Mouse (Mus musculus): ENCODE data around the gene Crb1. TPM values are rescaled to one million over a fixed set of nuclear protein-coding genes. Genes with fewer than 3 reads are reported as not detected.
A peak's percentile ranks its signal among the peaks of the same experiment; 100 is the strongest.

The Crb1 gene
- polyA plus RNA-seq, 1 experiment from 2014 or later = 0.08 TPM

DNA sequence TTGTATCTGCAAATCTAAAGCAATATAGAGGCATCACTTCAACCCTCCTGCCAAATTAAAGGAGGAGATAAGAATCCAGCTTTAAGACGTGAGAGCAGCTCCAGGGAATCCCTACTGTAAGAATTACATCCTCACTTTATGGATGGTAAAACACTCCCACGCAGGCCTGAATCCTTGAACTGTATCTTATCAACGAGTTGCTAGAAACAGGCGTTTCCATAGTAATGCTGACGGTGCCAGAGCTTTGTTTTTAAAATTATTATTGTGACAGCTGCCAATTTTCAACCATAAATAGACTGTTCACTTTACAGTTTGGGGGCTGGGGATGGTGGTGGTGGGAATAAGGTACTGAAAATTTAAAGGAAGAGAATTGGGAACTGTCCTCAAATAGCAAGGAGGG lies 173.9 kb downstream of the Crb1 start:
- no peak for ATAC-seq (ENCODE audit: low FRiP score, low read depth)
- no peaks in the 10 kb centered on the region for H3K36me3 ChIP-seq
- no peak overlapping the region for H3K9ac ChIP-seq
- no peak overlapping the region for H3K4me2 ChIP-seq (replicated peaks)
- H3K4me1 ChIP-seq = peaks cover 7% of the 10 kb centered on the region
- H3K27ac ChIP-seq = no peak overlapping the region
- 69% methylated on average over 5 of the region's 5 CpGs for WGBS
- no peak overlapping the region for H3K4me3 ChIP-seq
- H3K9me3 ChIP-seq = no peaks in the 10 kb centered on the region
- no peaks in the 10 kb centered on the region; the same call in 1 of the 2 replicates for H3K27me3 ChIP-seq

- 13% methylated on average over 5 of the region's 5 CpGs for WGBS
- no peak for ATAC-seq (ENCODE audit: low FRiP score, low read depth)
- Histone ChIP-seq H3K27me3 (no peaks in the 10 kb centered on the region), H3K27ac (no peak overlapping the region), H3K4me2 (replicated peaks) (no peak overlapping the region), H3K9ac (no peak overlapping the region), H3K4me3 (no peak overlapping the region), H3K4me1 (peaks cover 20% of the 10 kb centered on the region), H3K36me3 (no peaks in the 10 kb centered on the region), H3K9me3 (no peaks in the 10 kb centered on the region)
Measured at GRCm38 (mm10) chr1:139194428-139195028, 182.4 kb downstream of the Crb1 start.

GRCm38 (mm10) chr1:139194011-139194410 lies 182.9 kb downstream of the Crb1 start:
- no peak overlapping the region for H3K4me3 ChIP-seq
- ATAC-seq (ENCODE audit: low FRiP score, low read depth) = no peak
- H3K27me3 ChIP-seq = no peaks in the 10 kb centered on the region
- 19% methylated on average over 2 of the region's 2 CpGs for WGBS
- H3K4me1 ChIP-seq = peaks cover 20% of the 10 kb centered on the region
- no peak overlapping the region for H3K9ac ChIP-seq
- H3K36me3 ChIP-seq = no peaks in the 10 kb centered on the region
- H3K9me3 ChIP-seq = no peaks in the 10 kb centered on the region
- no peak overlapping the region for H3K4me2 ChIP-seq (replicated peaks)
- no peak overlapping the region for H3K27ac ChIP-seq

DNA sequence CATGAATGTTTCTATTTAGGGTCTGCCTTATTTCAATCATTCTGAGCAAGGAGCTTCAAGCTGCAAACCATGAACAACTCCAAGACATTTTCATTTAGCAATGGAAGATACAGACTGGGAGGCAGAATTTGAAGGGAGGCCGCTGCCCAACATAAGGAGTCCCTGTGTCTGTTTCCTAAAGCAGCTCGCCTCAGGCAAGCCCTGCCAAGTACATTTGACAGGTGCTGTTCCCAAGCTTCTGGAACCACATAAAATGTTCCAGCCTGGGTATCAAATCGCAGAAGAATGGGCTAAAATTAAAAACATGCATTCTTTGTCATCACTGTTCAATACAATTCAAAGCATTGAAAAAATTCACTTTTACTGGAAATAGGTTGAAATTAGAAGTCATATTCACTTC lies 184.3 kb downstream of the Crb1 start:
- no peaks in the 10 kb centered on the region for H3K9me3 ChIP-seq
- no peak overlapping the region for H3K27ac ChIP-seq
- peaks cover 20% of the 10 kb centered on the region for H3K4me1 ChIP-seq
- no peaks in the 10 kb centered on the region for H3K36me3 ChIP-seq
- H3K9ac ChIP-seq = no peak overlapping the region
- no peak for ATAC-seq (ENCODE audit: low FRiP score, low read depth)
- H3K27me3 ChIP-seq = no peaks in the 10 kb centered on the region
- H3K4me3 ChIP-seq = no peak overlapping the region
- 20% methylated on average over 3 of the region's 3 CpGs for WGBS
- no peak overlapping the region for H3K4me2 ChIP-seq (replicated peaks)

GRCm38 (mm10) chr1:139180481-139181149 lies 196.3 kb downstream of the Crb1 start:
- Histone ChIP-seq H3K36me3 (no peaks in the 10 kb centered on the region), H3K4me3 (no peak overlapping the region), H3K27ac (no peak overlapping the region), H3K4me2 (replicated peaks) (no peak overlapping the region), H3K4me1 (no peaks in the 10 kb centered on the region), H3K27me3 (no peaks in the 10 kb centered on the region), H3K9ac (no peak overlapping the region), H3K9me3 (no peaks in the 10 kb centered on the region)
- WGBS = 78% methylated on average over 6 of the region's 6 CpGs
- ATAC-seq (ENCODE audit: low FRiP score, low read depth) = no peak

GRCm38 (mm10) chr1:139179707-139180106 lies 197.2 kb downstream of the Crb1 start:
- WGBS = 82% methylated on average over 1 of the region's 1 CpGs
- Histone ChIP-seq H3K27me3 (no peaks in the 10 kb centered on the region), H3K27ac (no peak overlapping the region), H3K4me2 (replicated peaks) (no peak overlapping the region), H3K4me3 (no peak overlapping the region), H3K36me3 (no peaks in the 10 kb centered on the region), H3K9ac (no peak overlapping the region), H3K4me1 (no peaks in the 10 kb centered on the region), H3K9me3 (no peaks in the 10 kb centered on the region)
- no peak for ATAC-seq (ENCODE audit: low FRiP score, low read depth)

DNA sequence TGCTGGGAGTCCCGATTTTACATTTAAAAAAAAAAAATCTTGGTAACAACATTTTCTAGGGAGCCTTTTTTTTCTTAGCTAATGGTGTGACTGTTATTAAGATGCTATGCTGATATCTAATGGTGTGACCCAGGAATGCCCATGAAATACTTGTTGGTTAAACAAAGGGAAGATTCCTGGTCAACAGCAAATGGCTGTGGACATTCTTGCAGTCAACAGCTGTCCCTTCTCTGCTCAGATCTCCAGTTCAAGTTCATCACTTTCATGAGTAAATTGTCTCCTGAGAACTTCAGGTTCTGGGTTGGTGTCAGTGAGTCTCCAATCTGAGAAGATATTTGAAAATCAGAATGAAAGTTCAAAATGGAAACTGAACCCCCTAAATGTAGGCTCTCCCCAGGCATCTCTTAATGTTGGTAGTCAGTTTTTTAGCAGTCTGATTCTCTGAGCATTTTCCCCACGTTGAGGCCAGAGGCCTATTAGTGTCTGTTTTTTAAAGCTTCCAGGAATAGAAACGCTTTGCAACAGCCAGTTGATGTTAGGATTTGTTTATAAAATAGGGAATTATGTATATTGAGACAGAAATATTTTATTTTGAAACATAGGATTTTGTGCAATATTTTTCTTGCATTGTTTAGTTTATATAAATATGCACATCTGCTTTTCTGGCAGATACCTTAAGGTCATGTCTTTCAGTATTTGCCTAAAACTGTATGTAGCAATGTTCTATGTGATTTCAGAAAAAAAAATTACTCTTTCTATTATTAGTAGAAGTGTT lies 202.7 kb downstream of the Crb1 start:
- H3K9ac ChIP-seq = no peak overlapping the region
- H3K4me2 ChIP-seq (replicated peaks) = no peak overlapping the region
- no peak overlapping the region for H3K27ac ChIP-seq
- H3K4me1 ChIP-seq = no peaks in the 10 kb centered on the region
- H3K9me3 ChIP-seq = no peaks in the 10 kb centered on the region
- H3K36me3 ChIP-seq = peaks cover 13% of the 10 kb centered on the region
- no peaks in the 10 kb centered on the region for H3K27me3 ChIP-seq
- no peak overlapping the region for H3K4me3 ChIP-seq
- no peak for ATAC-seq (ENCODE audit: low FRiP score, low read depth)
- 79% methylated on average over 3 of the region's 3 CpGs for WGBS

GRCm38 (mm10) chr1:139162814-139163213 lies 214.1 kb downstream of the Crb1 start:
- no peaks in the 10 kb centered on the region for H3K36me3 ChIP-seq
- H3K4me2 ChIP-seq (replicated peaks) = no peak overlapping the region
- ATAC-seq (ENCODE audit: low FRiP score, low read depth) = 0 out of 2 replicates have a peak, but pooled peaks have one; percentile 28
- H3K27me3 ChIP-seq = no peaks in the 10 kb centered on the region
- no peaks in the 10 kb centered on the region for H3K4me1 ChIP-seq
- H3K9ac ChIP-seq = no peak overlapping the region
- H3K27ac ChIP-seq = no peak overlapping the region
- no peaks in the 10 kb centered on the region for H3K9me3 ChIP-seq
- WGBS = 24% methylated on average over 5 of the region's 5 CpGs
- no peak overlapping the region for H3K4me3 ChIP-seq

DNA sequence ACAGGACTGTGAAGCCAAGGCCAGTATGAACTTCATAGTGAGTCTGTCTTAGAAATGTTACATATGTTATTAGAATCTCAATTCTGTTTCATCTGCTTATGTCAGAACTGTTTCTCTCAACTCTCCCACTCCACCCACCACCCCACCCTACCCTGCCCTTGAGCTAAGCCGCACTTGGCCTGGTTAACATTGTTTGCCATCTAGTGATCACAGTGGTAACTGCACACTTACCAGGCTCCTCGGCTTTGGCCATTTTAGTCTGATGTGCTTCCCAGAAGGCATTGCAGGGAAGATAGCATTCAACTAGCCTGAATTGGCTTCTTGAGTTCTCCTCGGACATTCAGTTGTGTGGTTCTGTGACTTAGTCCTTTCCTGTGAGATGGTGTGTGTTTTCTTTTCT lies 215.3 kb downstream of the Crb1 start:
- Histone ChIP-seq H3K36me3 (no peaks in the 10 kb centered on the region), H3K27me3 (no peaks in the 10 kb centered on the region), H3K4me3 (no peak overlapping the region), H3K4me1 (no peaks in the 10 kb centered on the region), H3K27ac (no peak overlapping the region), H3K9ac (no peak overlapping the region), H3K9me3 (no peaks in the 10 kb centered on the region), H3K4me2 (replicated peaks) (no peak overlapping the region)
- 60% methylated on average over 3 of the region's 3 CpGs for WGBS
- ATAC-seq (ENCODE audit: low FRiP score, low read depth) = no peak

DNA sequence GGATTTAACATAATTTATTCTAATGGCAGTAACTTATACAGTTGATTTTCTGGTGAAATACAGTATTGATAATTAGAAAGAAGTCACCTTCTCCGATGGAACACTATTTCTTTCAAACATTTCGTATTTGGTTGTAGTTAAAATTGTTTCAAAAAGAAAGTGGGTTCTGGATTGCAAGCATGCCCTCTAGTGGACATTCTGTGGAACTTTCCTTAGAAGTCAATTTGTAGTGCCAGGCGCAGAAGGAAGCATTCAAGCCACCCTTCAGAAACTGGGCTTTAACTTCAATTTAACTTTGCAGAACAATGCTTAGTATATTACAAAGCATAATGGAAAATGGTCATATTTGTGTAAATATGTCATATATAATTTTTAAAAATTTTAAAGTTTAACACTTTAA lies 220.5 kb downstream of the Crb1 start:
- no peaks in the 10 kb centered on the region for H3K4me1 ChIP-seq
- WGBS = 18% methylated on average over 3 of the region's 3 CpGs

GRCm38 (mm10) chr1:139153493-139153892 lies 223.4 kb downstream of the Crb1 start:
- Histone ChIP-seq H3K4me1 (no peaks in the 10 kb centered on the region), H3K9me3 (no peaks in the 10 kb centered on the region), H3K4me2 (replicated peaks) (no peak overlapping the region), H3K27ac (no peak overlapping the region), H3K36me3 (no peaks in the 10 kb centered on the region), H3K27me3 (no peaks in the 10 kb centered on the region), H3K4me3 (no peak overlapping the region), H3K9ac (no peak overlapping the region)
- 46% methylated on average over 6 of the region's 6 CpGs for WGBS
- ATAC-seq (ENCODE audit: low FRiP score, low read depth) = no peak

More for the DNA sequence above, 220.5 kb downstream of the Crb1 start:
- Histone ChIP-seq H3K27me3 (no peaks in the 10 kb centered on the region), H3K4me2 (replicated peaks) (no peak overlapping the region), H3K4me3 (no peak overlapping the region), H3K27ac (no peak overlapping the region), H3K9me3 (no peaks in the 10 kb centered on the region), H3K9ac (no peak overlapping the region), H3K36me3 (no peaks in the 10 kb centered on the region)
- ATAC-seq (ENCODE audit: low FRiP score, low read depth) = no peak

DNA sequence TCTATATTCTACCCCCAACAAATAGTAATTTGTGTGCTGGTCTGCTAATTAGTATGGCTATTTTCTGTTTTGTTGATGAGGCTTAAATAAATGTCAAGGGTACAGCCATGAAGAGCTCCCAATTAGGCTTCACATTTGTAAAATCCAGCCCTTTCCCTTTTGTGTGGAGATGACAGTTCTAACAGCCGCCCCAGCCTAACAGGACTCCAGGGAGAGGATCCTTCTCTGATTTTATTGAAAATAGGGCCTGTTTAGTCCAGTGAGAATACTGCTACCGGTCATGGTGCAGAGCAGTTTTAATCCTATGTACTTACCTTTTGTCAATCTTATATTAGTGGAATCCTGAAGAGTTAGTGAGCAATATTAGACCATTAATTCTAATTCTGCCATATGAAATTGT lies 223.9 kb downstream of the Crb1 start:
- no peaks in the 10 kb centered on the region for H3K27me3 ChIP-seq
- H3K4me3 ChIP-seq = no peak overlapping the region
- no peak overlapping the region for H3K9ac ChIP-seq
- H3K4me1 ChIP-seq = no peaks in the 10 kb centered on the region
- no peak overlapping the region for H3K27ac ChIP-seq
- whole genome bisulfite sequencing = 67% methylated on average over 2 of the region's 2 CpGs
- H3K9me3 ChIP-seq = no peaks in the 10 kb centered on the region
- 0 out of 2 replicates have a peak, but pooled peaks cover under 1% of the 10 kb centered on the region for H3K36me3 ChIP-seq
- no peak overlapping the region for H3K4me2 ChIP-seq (replicated peaks)
- no peak for ATAC-seq (ENCODE audit: low FRiP score, low read depth)

All from limb, embryonic 13.5 days (tissue).